Mouse (Mus musculus) MEL (cell line): Measurements from ENCODE around the gene Slc1a1. TPM values are rescaled to one million over a fixed set of nuclear protein-coding genes. Genes with fewer than 3 reads are reported as not detected.

ENCODE experiments used
- DNase-seq: peaks from one replicate; pipeline ENCODE4 v3.0.0; 2011; ENCODE audit warnings: low read depth, low spot score
- H3K27ac ChIP-seq: 2 replicates; pipeline ENCODE4 v1.5.1; 2012; ENCODE audit warnings: low read depth, mild to moderate bottlenecking, control low read depth, low read length, moderate library complexity; ENCODE audit not compliant: control insufficient read depth
- H3K27me3 ChIP-seq, 2 experiments: fragments of 150-350 bp in 1 of 2; sonication (generic) in 1 of 2; 2 replicates each; pipeline ENCODE4 v1.6.1; 2012; ENCODE audit warnings: low read length in 2 of 2, mild to moderate bottlenecking in 2 of 2, improper control_type of control experiment in 1 of 2, moderate library complexity in 1 of 2; ENCODE audit not compliant: insufficient read depth in 2 of 2, control insufficient read depth in 1 of 2
- H3K36me3 ChIP-seq, 2 experiments: 2 replicates each; pipeline ENCODE4 v1.6.1; 2012 to 2014; ENCODE audit warnings: low read length in 2 of 2, improper control_type of control experiment in 1 of 2, inconsistent platforms in 1 of 2, mild to moderate bottlenecking in 1 of 2; ENCODE audit not compliant: insufficient read depth in 2 of 2, control insufficient read depth in 1 of 2
- H3K4me1 ChIP-seq, 2 experiments: fragments of 150-350 bp in 1 of 2; sonication (generic) in 1 of 2; 2 replicates each; pipeline ENCODE4 v1.6.1; 2012; ENCODE audit warnings: low read length in 2 of 2, improper control_type of control experiment in 1 of 2, mild to moderate bottlenecking in 1 of 2; ENCODE audit not compliant: insufficient read depth in 2 of 2, control insufficient read depth in 1 of 2
- H3K4me3 ChIP-seq, 2 experiments: fragments of 150-350 bp in 1 of 2; sonication (generic) in 1 of 2; 2 replicates each; pipeline ENCODE4 v1.5.1; 2012; ENCODE audit warnings: low read depth in 2 of 2, low read length in 2 of 2, mild to moderate bottlenecking in 2 of 2, moderate library complexity in 2 of 2, control low read depth in 1 of 2, improper control_type of control experiment in 1 of 2; ENCODE audit not compliant: control insufficient read depth in 1 of 2, insufficient read depth in 1 of 2
- H3K79me2 ChIP-seq: 2 replicates; pipeline ENCODE4 v1.6.1; 2012; ENCODE audit warnings: mild to moderate bottlenecking, low read length, moderate library complexity; ENCODE audit not compliant: control insufficient read depth, poor library complexity, insufficient read depth
- H3K9ac ChIP-seq: 2 replicates; pipeline ENCODE4 v1.6.1; 2012; ENCODE audit warnings: low read depth, mild to moderate bottlenecking, control low read depth, low read length, moderate library complexity; ENCODE audit not compliant: control insufficient read depth, poor library complexity, severe bottlenecking
- H3K9me3 ChIP-seq: fragments of 150-350 bp; sonication (generic); replicated peaks from 2 replicates; pipeline ENCODE4 v1.6.1; 2012; ENCODE audit warnings: mild to moderate bottlenecking, low read length, improper control_type of control experiment, moderate library complexity; ENCODE audit not compliant: insufficient read depth
- CHD2 ChIP-seq: IDR thresholded peaks from 2 replicates; pipeline ENCODE4 v1.6.1; 2011; ENCODE audit warnings: low read length, improper control_type of control experiment
- CTCF ChIP-seq, 3 experiments: IDR thresholded peaks in 2 of 3; conservative IDR thresholded peaks in 1 of 3; 2 replicates each; pipeline ENCODE4 v1.5.1; 2011 to 2012; ENCODE audit warnings: low read length in 3 of 3, low read depth in 2 of 3, mild to moderate bottlenecking in 2 of 3, improper control_type of control experiment in 1 of 3, inconsistent platforms in 1 of 3, mixed read lengths in 1 of 3, moderate library complexity in 1 of 3; ENCODE audit not compliant: control insufficient read depth in 1 of 3, insufficient read depth in 1 of 3, poor library complexity in 1 of 3, severe bottlenecking in 1 of 3
- EP300 ChIP-seq, 2 experiments: IDR thresholded peaks; 2 replicates each; pipeline ENCODE4 v1.6.1; 2011; ENCODE audit warnings: improper control_type of control experiment in 2 of 2, low read length in 2 of 2, low read depth in 1 of 2, mild to moderate bottlenecking in 1 of 2
- ETS1 ChIP-seq: IDR thresholded peaks from 2 replicates; pipeline ENCODE4 v1.6.1; 2012; ENCODE audit warnings: low read depth, mild to moderate bottlenecking, inconsistent platforms, low read length, improper control_type of control experiment, moderate library complexity
- HCFC1 ChIP-seq: IDR thresholded peaks from 2 replicates; pipeline ENCODE4 v1.6.1; 2012; ENCODE audit warnings: low read depth, mild to moderate bottlenecking, inconsistent platforms, low read length, improper control_type of control experiment, moderate library complexity
- JUND ChIP-seq: IDR thresholded peaks from 2 replicates; pipeline ENCODE4 v1.6.1; 2011; ENCODE audit warnings: low read depth, mild to moderate bottlenecking, improper control_type of control experiment, low read length
- KAT2A ChIP-seq: conservative IDR thresholded peaks from 2 replicates; pipeline ENCODE4 v1.6.1; 2012; ENCODE audit warnings: low read depth, low read length, improper control_type of control experiment, inconsistent platforms
- MAFK ChIP-seq: IDR thresholded peaks from 2 replicates; pipeline ENCODE4 v1.6.1; 2011; ENCODE audit warnings: low read depth, mild to moderate bottlenecking, low read length, improper control_type of control experiment, borderline replicate concordance
- MAZ ChIP-seq: IDR thresholded peaks from 2 replicates; pipeline ENCODE4 v1.6.1; 2012; ENCODE audit warnings: low read depth, mild to moderate bottlenecking, inconsistent platforms, low read length, improper control_type of control experiment
- MEF2A ChIP-seq: IDR thresholded peaks from 2 replicates; pipeline ENCODE4 v1.6.1; 2014; ENCODE audit warnings: low read depth, mild to moderate bottlenecking, inconsistent platforms, low read length, improper control_type of control experiment; ENCODE audit not compliant: poor library complexity, insufficient replicate concordance, severe bottlenecking; ENCODE audit errors: extremely low read depth
- MXI1 ChIP-seq: IDR thresholded peaks from 2 replicates; pipeline ENCODE4 v1.6.1; 2011; ENCODE audit warnings: mild to moderate bottlenecking, low read depth, low read length, improper control_type of control experiment
- MYC ChIP-seq: IDR thresholded peaks from 2 replicates; pipeline ENCODE4 v1.6.1; 2011; ENCODE audit warnings: low read depth, mild to moderate bottlenecking, low read length, improper control_type of control experiment, moderate library complexity
- NELFE ChIP-seq: IDR thresholded peaks from 2 replicates; pipeline ENCODE4 v1.6.1; 2011; ENCODE audit warnings: low read depth, low read length, improper control_type of control experiment
- POLR2A ChIP-seq, 2 experiments: IDR thresholded peaks; 2 replicates each; pipeline ENCODE4 v1.6.1; 2011 to 2012; ENCODE audit warnings: low read length in 2 of 2, mild to moderate bottlenecking in 2 of 2, control low read depth in 1 of 2, improper control_type of control experiment in 1 of 2, low read depth in 1 of 2, moderate library complexity in 1 of 2; ENCODE audit not compliant: control insufficient read depth in 1 of 2, insufficient read depth in 1 of 2, poor library complexity in 1 of 2
- POLR2AphosphoS5 ChIP-seq: IDR thresholded peaks from 2 replicates; pipeline ENCODE4 v1.6.1; 2012; ENCODE audit warnings: low read depth, borderline replicate concordance, mild to moderate bottlenecking, inconsistent platforms, low read length, moderate library complexity, mixed read lengths
- SMC3 ChIP-seq: IDR thresholded peaks from 2 replicates; pipeline ENCODE4 v1.6.1; 2011; ENCODE audit warnings: low read depth, low read length, improper control_type of control experiment
- TAL1 ChIP-seq: IDR thresholded peaks from 2 replicates; pipeline ENCODE4 v1.6.1; 2012; ENCODE audit warnings: mild to moderate bottlenecking, inconsistent platforms, low read length, moderate library complexity, mixed read lengths
- USF1 ChIP-seq: IDR thresholded peaks from 2 replicates; pipeline ENCODE4 v1.6.1; 2014; ENCODE audit warnings: low read depth, mild to moderate bottlenecking, inconsistent platforms, low read length, improper control_type of control experiment, moderate library complexity
- USF2 ChIP-seq, 2 experiments: IDR thresholded peaks; 2 replicates each; pipeline ENCODE4 v1.6.1; 2011 to 2012; ENCODE audit warnings: improper control_type of control experiment in 2 of 2, low read length in 2 of 2, borderline replicate concordance in 1 of 2, inconsistent platforms in 1 of 2, low read depth in 1 of 2, mild to moderate bottlenecking in 1 of 2; ENCODE audit not compliant: insufficient read depth in 1 of 2
- ZC3H11A ChIP-seq: IDR thresholded peaks from 2 replicates; pipeline ENCODE4 v1.6.1; 2012; ENCODE audit warnings: low read depth, mild to moderate bottlenecking, inconsistent platforms, low read length, improper control_type of control experiment
- ZKSCAN1 ChIP-seq: IDR thresholded peaks from 2 replicates; pipeline ENCODE4 v1.6.1; 2012; ENCODE audit warnings: low read depth, mild to moderate bottlenecking, inconsistent platforms, low read length, improper control_type of control experiment, moderate library complexity
- ZMIZ1 ChIP-seq: IDR thresholded peaks from 2 replicates; pipeline ENCODE4 v1.6.1; 2012; ENCODE audit warnings: low read depth, mild to moderate bottlenecking, inconsistent platforms, low read length, improper control_type of control experiment, moderate library complexity
- ZNF384 ChIP-seq: IDR thresholded peaks from 2 replicates; pipeline ENCODE4 v1.6.1; 2012; ENCODE audit warnings: low read depth, mild to moderate bottlenecking, inconsistent platforms, low read length, improper control_type of control experiment
- polyA plus RNA-seq, 2 experiments: library from polyadenylated mRNA; stranded (reverse) in 1 of 2; unstranded in 1 of 2; fragments of >175 nt in 1 of 2; fragments of >200 nt in 1 of 2; gene quantifications; 2 replicates each; pipeline versions ENCODE4 v1.2.1 to v1.2.4; 2012; ENCODE audit warnings: low replicate concordance in 2 of 2, low read depth in 1 of 2; ENCODE audit not compliant: insufficient read length in 2 of 2, insufficient read depth in 1 of 2, missing spikeins in 1 of 2
- total RNA-seq: library from RNA; depleted of rRNA; stranded (reverse); fragments of 300-350 nt; gene quantifications from 2 replicates; pipeline ENCODE4 v1.2.3, GENCODE M21; 2012

Gene Slc1a1
- total and polyA plus RNA-seq, 3 experiments, result 0.07 TPM; not detected in 2

DNA sequence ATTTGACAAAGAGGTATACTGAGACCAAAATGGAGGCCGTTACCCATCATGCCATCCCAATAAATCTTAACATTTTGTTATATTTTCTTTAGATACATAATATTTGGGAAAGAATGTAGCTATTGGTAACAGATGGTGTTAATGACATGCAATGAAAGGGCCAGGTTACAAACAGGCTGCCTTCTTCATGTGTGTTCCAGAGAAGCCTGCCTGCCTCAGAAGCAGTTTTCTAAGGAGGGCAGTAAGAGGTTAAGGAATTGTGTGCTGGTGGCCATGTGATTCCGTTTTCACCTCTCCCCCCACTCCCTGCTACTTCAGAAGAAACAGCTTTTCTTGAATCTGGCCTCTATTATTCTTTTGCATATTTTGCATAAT is 27.4 kb upstream of the Slc1a1 start:
- Histone ChIP-seq H3K36me3 (no peaks in the 10 kb centered on the region), H3K27me3 (no peaks in the 10 kb centered on the region), H3K27ac (no peak overlapping the region), H3K9me3 (no peaks in the 10 kb centered on the region), H3K79me2 (no peaks in the 10 kb centered on the region), H3K4me3 (no peak overlapping the region), H3K9ac (no peak overlapping the region), H3K4me1 (no peaks in the 10 kb centered on the region)
- DNase-seq, result no peak
- no peak for TF ChIP-seq TAL1
- no peak for TF ChIP-seq KAT2A
- no peak for TF ChIP-seq JUND
- no peak for TF ChIP-seq POLR2AphosphoS5
- no peak for TF ChIP-seq CHD2
- no peak for TF ChIP-seq ZKSCAN1
- no peak for TF ChIP-seq ZMIZ1
- TF ChIP-seq MYC, result no peak
- no peak for TF ChIP-seq MXI1
- no peak for TF ChIP-seq ZNF384
- TF ChIP-seq EP300 (IDR thresholded peaks at IDR 0.05; ENCODE audit: low read depth in 1 of 2, low read length in 2 of 2), result no peak
- no peak for TF ChIP-seq ZC3H11A
- no peak for TF ChIP-seq CTCF (IDR thresholded peaks at IDR 0.05 in 2 of 3, conservative IDR thresholded peaks at IDR 0.05 in 1 of 3; ENCODE audit: control insufficient read depth in 1 of 3, insufficient read depth in 1 of 3, low read depth in 2 of 3, low read length in 3 of 3, poor library complexity in 1 of 3, severe bottlenecking in 1 of 3)
- no peak for TF ChIP-seq USF1
- TF ChIP-seq NELFE, result no peak
- no peak for TF ChIP-seq HCFC1
- no peak for TF ChIP-seq ETS1
- TF ChIP-seq USF2 (IDR thresholded peaks at IDR 0.05; ENCODE audit: borderline replicate concordance in 1 of 2, insufficient read depth in 1 of 2, low read depth in 1 of 2, low read length in 2 of 2), result no peak
- no peak for TF ChIP-seq MAZ
- TF ChIP-seq POLR2A (IDR thresholded peaks at IDR 0.05; ENCODE audit: control insufficient read depth in 1 of 2, insufficient read depth in 1 of 2, low read depth in 1 of 2, low read length in 2 of 2, poor library complexity in 1 of 2), result no peak

DNA sequence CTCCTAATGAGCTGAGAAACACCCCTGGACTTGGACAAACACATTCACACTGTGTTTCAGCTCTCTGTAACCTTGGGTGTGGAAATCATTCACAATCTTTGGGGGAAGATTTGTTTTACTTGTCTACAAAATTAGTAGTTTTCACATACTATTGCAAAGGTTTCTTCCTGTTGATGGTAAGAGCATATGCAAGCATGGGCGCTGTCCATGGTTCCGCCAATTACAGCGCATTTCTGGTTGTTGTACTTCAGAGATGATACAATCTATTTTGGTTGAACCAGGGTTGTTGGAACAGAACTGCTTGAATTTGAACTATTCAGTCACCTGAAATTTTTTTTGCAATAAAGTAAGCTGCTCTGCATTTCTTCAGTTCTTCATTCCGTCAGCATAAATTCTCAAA is 16.6 kb upstream of the Slc1a1 start:
- Histone ChIP-seq H3K4me1 (no peaks in the 10 kb centered on the region), H3K9ac (no peak overlapping the region), H3K4me3 (no peak overlapping the region), H3K9me3 (no peaks in the 10 kb centered on the region), H3K36me3 (no peaks in the 10 kb centered on the region), H3K79me2 (no peaks in the 10 kb centered on the region), H3K27me3 (no peaks in the 10 kb centered on the region), H3K27ac (no peak overlapping the region)
- DNase-seq, result peak; percentile 30
- no peak for TF ChIP-seq MAFK
- no peak for TF ChIP-seq SMC3
- TF ChIP-seq CHD2, result no peak
- no peak for TF ChIP-seq MEF2A
